Mouse (Mus musculus): ENCODE measurements around the gene Mrgpre. TPM values are rescaled to one million over a fixed set of nuclear protein-coding genes. Genes with fewer than 3 reads are reported as not detected.

Gene Mrgpre
- 1.9 and 4.8 TPM in 2 replicates for polyA plus RNA-seq (2015; fragmentation: Nextera tagmentation; extraction: Ambion mirVana)

GRCm38 (mm10) chr7:143783996-143784829, at the start of gene Mrgpre:
Mrgpre (minus strand) TSS chr7:143784500.

GRCm38 (mm10) chr7:143822375-143823265, 38.3 kb upstream of the Mrgpre start, which contains the start of the genes Nadsyn1 and Dhcr7:
Nadsyn1 (minus strand) TSS chr7:143822849.
Dhcr7 (plus strand) TSS chr7:143823145.

GRCm38 (mm10) chr7:143766893-143767292, 17.4 kb downstream of the Mrgpre start, which contains the start of gene Mrgprg:
Mrgprg (minus strand) TSS chr7:143766993.

GRCm38 (mm10) chr7:143756125-143757026, 27.9 kb downstream of the Mrgpre start, which contains the start of gene Osbpl5:
Osbpl5 (minus strand) TSS chr7:143756985.

Small RNA genes within 50 kb of the gene (microRNA-seq; reads per million reads assigned to microRNA genes)
- not detected for gene Gm22064 (ENCODE audit: borderline replicate concordance, insufficient number of aligned reads)

Other genes with a start within 250 kb of the Mrgpre start
- 116 and 140 TPM in 2 replicates for gene Nap1l4, start 235.4 kb downstream of the Mrgpre start, polyA plus RNA-seq (2015; fragmentation: Nextera tagmentation; extraction: Ambion mirVana)
- gene Cars, start 184.4 kb downstream of the Mrgpre start, polyA plus RNA-seq (2015; fragmentation: Nextera tagmentation; extraction: Ambion mirVana) = 21.6 and 29.9 TPM in 2 replicates
- 0.84 and 0.88 TPM in 2 replicates for gene Tnfrsf26, start 155.8 kb downstream of the Mrgpre start, polyA plus RNA-seq (2015; fragmentation: Nextera tagmentation; extraction: Ambion mirVana)
- gene Tnfrsf22, start 134.8 kb downstream of the Mrgpre start, polyA plus RNA-seq (2015; fragmentation: Nextera tagmentation; extraction: Ambion mirVana) = 3.5 and 5.0 TPM in 2 replicates
- gene Tnfrsf23, start 98.6 kb downstream of the Mrgpre start, polyA plus RNA-seq (2015; fragmentation: Nextera tagmentation; extraction: Ambion mirVana) = 2.4 and 3.1 TPM in 2 replicates
- 17.7 and 22.4 TPM in 2 replicates for gene Osbpl5, start 27.5 kb downstream of the Mrgpre start, polyA plus RNA-seq (2015; fragmentation: Nextera tagmentation; extraction: Ambion mirVana)
- gene Mrgprg, start 17.5 kb downstream of the Mrgpre start, polyA plus RNA-seq (2015; fragmentation: Nextera tagmentation; extraction: Ambion mirVana) = 0.37 and 0.84 TPM in 2 replicates
- gene Nadsyn1, start 38.3 kb upstream of the Mrgpre start, polyA plus RNA-seq (2015; fragmentation: Nextera tagmentation; extraction: Ambion mirVana) = 4.5 and 9.0 TPM in 2 replicates
- gene Dhcr7, start 38.6 kb upstream of the Mrgpre start, polyA plus RNA-seq (2015; fragmentation: Nextera tagmentation; extraction: Ambion mirVana) = 97.3 and 187 TPM in 2 replicates
- not detected in 2 replicates for gene Gm498, start 82.3 kb upstream of the Mrgpre start, polyA plus RNA-seq (2015; fragmentation: Nextera tagmentation; extraction: Ambion mirVana)
- gene Shank2, start 217.4 kb upstream of the Mrgpre start, polyA plus RNA-seq (2015; fragmentation: Nextera tagmentation; extraction: Ambion mirVana) = 1.7 and 2.3 TPM in 2 replicates